In the genomic region with DNA sequence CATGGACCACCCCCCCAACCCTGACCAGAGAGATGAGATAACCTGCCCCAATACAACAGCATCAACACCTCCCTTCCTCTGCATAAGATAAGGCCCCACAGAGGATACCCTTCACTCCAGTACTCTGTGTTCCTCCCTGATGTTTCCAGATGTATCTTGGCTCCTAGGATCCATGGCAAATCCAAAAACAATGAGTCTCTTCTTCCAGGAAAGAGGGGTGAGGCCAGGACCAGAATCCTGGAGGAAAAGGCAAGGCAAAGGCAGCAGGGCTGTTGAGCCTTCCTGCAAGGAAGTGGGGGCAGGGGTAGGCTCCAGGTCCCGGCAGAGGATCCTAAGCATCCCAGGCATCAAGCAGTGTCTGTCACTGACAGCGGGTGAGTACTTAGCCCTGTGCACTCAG, we compare ENCODE assay signal across 13 mouse cellular contexts. TPM values are rescaled to one million over a fixed set of nuclear protein-coding genes. Genes with fewer than 3 reads are reported as not detected.
DNase-seq lines count a peak whose midpoint lies in the region; ATAC-seq and TF ChIP-seq lines count a peak whose summit lies in the region.
"Had no signal": no experiment of that assay in that cellular context is flagged by ENCODE, and none has a peak within 500 bp of the region (broad histone marks: within the 10 kb centered on the region; RNA-seq: fewer than 3 reads in every experiment).

No protein-coding gene starts in this region.

- no peaks in the 10 kb centered on the region for H3K9me3 ChIP-seq in lung, embryonic 16.5 days (ENCODE audit: control insufficient read depth, low read length)
- no peaks in the 10 kb centered on the region for H3K9me3 ChIP-seq in intestine, embryonic 14.5 days (ENCODE audit: control insufficient read depth, low read length)
- no peaks in the 10 kb centered on the region for H3K9me3 ChIP-seq in stomach, postnatal 0 days (ENCODE audit: control insufficient read depth, low read length)
- H3K9me3 ChIP-seq in forebrain, postnatal 0 days (ENCODE audit: low read length), result no peaks in the 10 kb centered on the region

- no peaks in the 10 kb centered on the region for H3K27me3 ChIP-seq in lung, embryonic 16.5 days (ENCODE audit: control insufficient read depth, insufficient read depth, low read depth, low read length)
- H3K27me3 ChIP-seq in intestine, embryonic 14.5 days (replicated peaks; ENCODE audit: control insufficient read depth, insufficient read depth, low read length), result no peaks in the 10 kb centered on the region
- no peaks in the 10 kb centered on the region for H3K27me3 ChIP-seq in stomach, postnatal 0 days (ENCODE audit: control insufficient read depth, insufficient read depth, low read length)
- H3K27me3 ChIP-seq in forebrain, postnatal 0 days (ENCODE audit: insufficient read depth, low read length), result no peaks in the 10 kb centered on the region

- 0 out of 2 replicates have a peak overlapping the region, but pooled peaks have one; percentile 29 for H3K9ac ChIP-seq in lung, embryonic 16.5 days (ENCODE audit: low read length)
- H3K9ac ChIP-seq in intestine, embryonic 14.5 days (ENCODE audit: low read length), result no peak overlapping the region
- 0 out of 2 replicates have a peak overlapping the region, but pooled peaks have one; percentile 8 for H3K9ac ChIP-seq in stomach, postnatal 0 days (ENCODE audit: low read length)
- H3K9ac ChIP-seq in forebrain, postnatal 0 days, result no peak overlapping the region

- no peaks in the 10 kb centered on the region for H3K36me3 ChIP-seq in lung, embryonic 16.5 days (ENCODE audit: control insufficient read depth, insufficient read depth, low read length)
- H3K36me3 ChIP-seq in intestine, embryonic 14.5 days (ENCODE audit: control insufficient read depth, insufficient read depth, low read length), result no peaks in the 10 kb centered on the region
- no peaks in the 10 kb centered on the region for H3K36me3 ChIP-seq in stomach, postnatal 0 days (ENCODE audit: control insufficient read depth, insufficient read depth, low read length)
- no peaks in the 10 kb centered on the region for H3K36me3 ChIP-seq in forebrain, postnatal 0 days (ENCODE audit: insufficient read depth)

- H3K4me3 ChIP-seq in lung, embryonic 16.5 days (ENCODE audit: low read length), result no peak overlapping the region
- H3K4me3 ChIP-seq in intestine, embryonic 14.5 days (ENCODE audit: low read depth, low read length), result no peak overlapping the region
- H3K4me3 ChIP-seq in stomach, postnatal 0 days (ENCODE audit: low read depth, low read length), result no peak overlapping the region
- H3K4me3 ChIP-seq in forebrain, postnatal 0 days (ENCODE audit: low read depth, low read length), result no peak overlapping the region

- TF ChIP-seq CTCF in stomach, postnatal 0 days (IDR thresholded peaks at IDR 0.05; ENCODE audit: low read depth), result no peak
- no peak for TF ChIP-seq CTCF in forebrain, postnatal 0 days (IDR thresholded peaks at IDR 0.05; ENCODE audit: low read depth)

- peak overlapping the region; percentile 77 for H3K27ac ChIP-seq in lung, embryonic 16.5 days (ENCODE audit: low read length)
- H3K27ac ChIP-seq in intestine, embryonic 14.5 days (ENCODE audit: low read depth), result peak overlapping the region; percentile 75
- H3K27ac ChIP-seq in stomach, postnatal 0 days (replicated peaks), result peak overlapping the region; percentile 87
- H3K27ac ChIP-seq in forebrain, postnatal 0 days (ENCODE audit: low read depth, low read length), result no peak overlapping the region
- H3K27ac ChIP-seq: hindbrain, postnatal 0 days had no signal

- peak; percentile 39 for DNase-seq in gastrocnemius, adult 18-20 months (ENCODE audit: low spot score)
- DNase-seq in gastrocnemius, postnatal 10 days, result no peak
- DNase-seq in lung, postnatal 14 days, result no peak
- DNase-seq in intestine, embryonic 14.5 days (ENCODE audit: low spot score), result no peak
- DNase-seq in stomach, postnatal 0 days (ENCODE audit: low spot score), result no peak
- DNase-seq in Muller cell, postnatal 12 days (ENCODE audit: inconsistent ontology term), result no peak
- DNase-seq in forebrain, postnatal 0 days, result no peak
- DNase-seq: cerebellum, adult 2 months; midbrain, embryonic 14.5 days had no signal

- peaks cover 16% of the 10 kb centered on the region for H3K4me1 ChIP-seq in lung, embryonic 16.5 days (replicated peaks; ENCODE audit: control insufficient read depth, insufficient read depth, low read length)
- peaks cover 17% of the 10 kb centered on the region for H3K4me1 ChIP-seq in intestine, embryonic 14.5 days (replicated peaks; ENCODE audit: control insufficient read depth, insufficient read depth, low read length)
- peaks cover 7% of the 10 kb centered on the region for H3K4me1 ChIP-seq in stomach, postnatal 0 days (replicated peaks; ENCODE audit: control insufficient read depth, insufficient read depth)
- H3K4me1 ChIP-seq in forebrain, postnatal 0 days (ENCODE audit: insufficient read depth), result no peaks in the 10 kb centered on the region

- ATAC-seq in lung, embryonic 16.5 days (ENCODE audit: low read depth), result no peak
- no peak for ATAC-seq in intestine, embryonic 14.5 days (replicated peaks; ENCODE audit: low FRiP score, low TSS enrichment, low read depth)
- no peak for ATAC-seq in stomach, postnatal 0 days (ENCODE audit: low FRiP score, low TSS enrichment)
- no peak for ATAC-seq in forebrain, postnatal 0 days
- ATAC-seq: hindbrain, postnatal 0 days had no signal

- 57% methylated on average over 2 of the region's 2 CpGs for WGBS in lung, embryonic 16.5 days
- whole genome bisulfite sequencing in intestine, embryonic 14.5 days, result 36% methylated on average over 2 of the region's 2 CpGs
- WGBS in stomach, postnatal 0 days, result 71% methylated on average over 2 of the region's 2 CpGs
- WGBS in forebrain, postnatal 0 days, result 86% methylated on average over 2 of the region's 2 CpGs

- H3K4me2 ChIP-seq in lung, embryonic 16.5 days (ENCODE audit: low read depth, low read length), result no peak overlapping the region
- no peak overlapping the region for H3K4me2 ChIP-seq in intestine, embryonic 14.5 days (ENCODE audit: low read length)
- no peak overlapping the region for H3K4me2 ChIP-seq in stomach, postnatal 0 days (replicated peaks; ENCODE audit: low read depth)
- H3K4me2 ChIP-seq in forebrain, postnatal 0 days (ENCODE audit: low read depth), result no peak overlapping the region

- TF ChIP-seq EP300 in stomach, postnatal 0 days (optimal IDR thresholded peaks at IDR 0.05), result peak; percentile 15

RNA-seq across cellular contexts. Expression of a gene that starts 13.4 kb away (rescaled TPM):
- total RNA-seq in gastrocnemius, adult 18-20 months (2021), result not detected
- under 1 TPM in 1 of 2 experiments, not detected in 1; 0.61 TPM for total RNA-seq in gastrocnemius, postnatal 10 days (2021)
- polyA plus RNA-seq in lung, embryonic 16.5 days (2015; fragmentation: Nextera tagmentation; extraction: Ambion mirVana), result 0.43 TPM in 1 of 2 replicates, not detected in the other
- 0.69 and 2.1 TPM in 2 replicates for polyA plus RNA-seq in intestine, embryonic 14.5 days (2014; fragmentation: Nextera tagmentation; extraction: Ambion mirVana)
- 111 and 135 TPM in 2 replicates for polyA plus RNA-seq in stomach, postnatal 0 days (2015; fragmentation: Nextera tagmentation; extraction: Ambion mirVana)
- 0.31 and 1.00 TPM in 2 replicates for total RNA-seq in forebrain, postnatal 0 days (2014; rRNA removed)
- polyA plus RNA-seq in forebrain, postnatal 0 days (2015; fragmentation: Nextera tagmentation; extraction: Ambion mirVana), result 0.25 TPM in 1 of 2 replicates, not detected in the other
- total RNA-seq: adrenal gland, postnatal 14 days had no signal
- polyA plus RNA-seq: hindbrain, postnatal 0 days; neural tube, embryonic 14.5 days had no signal

Comparison
In these comparisons a context has a peak if more than half of its experiments do, and no peak if none do; other contexts are left out.
1. H3K9ac ChIP-seq: peak in lung, embryonic 16.5 days (single experiment) and stomach, postnatal 0 days (single experiment); none in intestine, embryonic 14.5 days (single experiment) and forebrain, postnatal 0 days (single experiment).
2. RNA of a gene that starts 13.4 kb away (polyA plus RNA-seq): 111 to 135 TPM in stomach, postnatal 0 days; 0.69 to 2.1 TPM in intestine, embryonic 14.5 days, 0.25 TPM in forebrain, postnatal 0 days and 0.43 TPM in lung, embryonic 16.5 days; every median in the first group is over 10 times any median in the second.